ENCODE assay signal across 9 mouse cellular contexts in the genomic region with DNA sequence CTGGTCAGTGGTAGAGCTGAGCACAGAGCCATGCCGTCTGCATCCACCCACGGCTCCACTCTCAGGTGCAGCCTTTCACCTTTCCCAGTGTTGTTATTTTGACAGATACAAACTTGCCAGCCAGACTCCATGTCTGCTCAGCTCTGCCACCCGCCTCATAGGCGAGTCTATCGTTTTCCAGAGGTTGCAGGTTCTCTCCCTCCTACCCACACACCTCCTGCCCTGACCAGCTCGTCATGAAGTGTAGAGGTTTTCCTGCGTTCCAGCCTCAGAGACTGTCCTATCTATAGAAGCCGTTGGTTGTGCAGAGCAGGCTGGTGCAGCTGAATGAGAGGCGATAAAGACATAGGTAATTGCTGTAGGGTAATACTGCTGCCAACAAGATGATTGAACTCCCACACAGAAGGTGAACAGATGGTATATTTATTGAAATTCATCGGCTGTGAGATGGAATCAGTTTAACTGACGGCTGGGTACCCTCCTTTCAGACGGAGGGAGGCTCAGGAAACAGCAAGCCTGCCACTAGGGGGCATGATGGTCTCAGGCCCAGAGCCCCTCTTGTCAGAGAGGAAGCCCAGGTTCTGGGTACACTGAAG. TPM values are rescaled to one million over a fixed set of nuclear protein-coding genes. Genes with fewer than 3 reads are reported as not detected.
A peak's percentile ranks its signal among the peaks of the same experiment; 100 is the strongest.
DNase-seq lines count a peak whose midpoint lies in the region; ATAC-seq and TF ChIP-seq lines count a peak whose summit lies in the region.
"Had no signal": no experiment of that assay in that cellular context is flagged by ENCODE, and none has a peak within 500 bp of the region (broad histone marks: within the 10 kb centered on the region; RNA-seq: fewer than 3 reads in every experiment).

No protein-coding gene starts in this region.

- no peaks in the 10 kb centered on the region for H3K27me3 ChIP-seq in kidney, embryonic 14.5 days (ENCODE audit: control insufficient read depth, insufficient read depth, low read length)
- H3K27me3 ChIP-seq in cerebellum, adult 2 months (ENCODE audit: control insufficient read depth, insufficient read depth, low read length) = no peaks in the 10 kb centered on the region
- H3K27me3 ChIP-seq: embryonic facial prominence, embryonic 13.5 days had no signal

- H3K9ac ChIP-seq in kidney, embryonic 14.5 days (ENCODE audit: low read depth, low read length) = no peak overlapping the region
- H3K9ac ChIP-seq: embryonic facial prominence, embryonic 13.5 days had no signal

- TF ChIP-seq POLR2A in cerebellum, adult 2 months (IDR thresholded peaks at IDR 0.05; ENCODE audit: borderline replicate concordance, insufficient read depth, low read length) = no peak

- ATAC-seq in kidney, embryonic 14.5 days (ENCODE audit: low FRiP score, low TSS enrichment) = no peak; the same call in 1 of the 2 replicates

- H3K36me3 ChIP-seq in kidney, embryonic 14.5 days (ENCODE audit: control insufficient read depth, insufficient read depth, low read length) = no peaks in the 10 kb centered on the region
- H3K36me3 ChIP-seq: embryonic facial prominence, embryonic 13.5 days had no signal

- H3K27ac ChIP-seq in kidney, embryonic 14.5 days (ENCODE audit: low read depth, low read length) = no peak overlapping the region
- H3K27ac ChIP-seq in cerebellum, adult 2 months (ENCODE audit: insufficient read depth, low read length) = no peak overlapping the region
- H3K27ac ChIP-seq: embryonic facial prominence, embryonic 13.5 days had no signal

- no peaks in the 10 kb centered on the region for H3K4me1 ChIP-seq in kidney, embryonic 14.5 days (ENCODE audit: control insufficient read depth, insufficient read depth, low read length)
- no peaks in the 10 kb centered on the region for H3K4me1 ChIP-seq in cerebellum, adult 2 months (ENCODE audit: control insufficient read depth, insufficient read depth, low read length)
- H3K4me1 ChIP-seq: embryonic facial prominence, embryonic 13.5 days had no signal

- H3K4me3 ChIP-seq in kidney, embryonic 14.5 days (ENCODE audit: low read length) = no peak overlapping the region
- no peak overlapping the region for H3K4me3 ChIP-seq in cerebellum, adult 2 months (replicated peaks; ENCODE audit: insufficient read depth, low read depth, low read length)
- H3K4me3 ChIP-seq: embryonic facial prominence, embryonic 13.5 days had no signal

- peak; percentile 47; the same call in 1 of the 2 replicates for TF ChIP-seq CTCF in cerebellum, adult 2 months (IDR thresholded peaks at IDR 0.05; ENCODE audit: borderline replicate concordance, insufficient read depth, low read depth, low read length)

- 54% methylated on average over 12 of the region's 12 CpGs for WGBS in kidney, embryonic 14.5 days
- WGBS in cerebellum, adult 2 months = 44% methylated on average over 12 of the region's 12 CpGs
- WGBS in large intestine, adult 2 months = 44% methylated on average over 12 of the region's 12 CpGs

- H3K4me2 ChIP-seq in kidney, embryonic 14.5 days (replicated peaks; ENCODE audit: low read depth, low read length) = no peak overlapping the region
- H3K4me2 ChIP-seq: embryonic facial prominence, embryonic 13.5 days had no signal

- H3K9me3 ChIP-seq in kidney, embryonic 14.5 days (ENCODE audit: control insufficient read depth, low read length) = no peaks in the 10 kb centered on the region
- H3K9me3 ChIP-seq: embryonic facial prominence, embryonic 13.5 days had no signal

- peak; percentile 9 for DNase-seq in kidney, adult 18-20 months
- DNase-seq in cerebellum, adult 2 months = peak; percentile 19 to 24
- peak; percentile 41 for DNase-seq in forelimb bud, embryonic 11.5 days (ENCODE audit: low read depth, low spot score)
- DNase-seq in large intestine, adult 2 months (ENCODE audit: low read depth, low spot score) = peak; percentile 6
- peak; percentile 58 for DNase-seq in lung, postnatal 14 days
- peak; percentile 73 to 78 for DNase-seq in right cerebral cortex, postnatal 36 days (ENCODE audit: low spot score in 2 of 2)
- no peak for DNase-seq in spleen, adult 12 weeks (ENCODE audit: low spot score)

RNA-seq across cellular contexts. Expression of a gene that starts 58.0 kb away (rescaled TPM):
- 0.24 and 1.2 TPM in 2 replicates for polyA plus RNA-seq in kidney, embryonic 14.5 days (2014; fragmentation: Nextera tagmentation; extraction: Ambion mirVana)
- polyA plus RNA-seq in cerebellum, adult 2 months (2012; rRNA removed) = 5.5 TPM in 2 replicates
- polyA plus RNA-seq in large intestine, adult 2 months (2012; rRNA removed) = 0.04 and 0.12 TPM in 2 replicates
